Mouse (Mus musculus): ENCODE measurements around the gene Tnfaip1. TPM values are rescaled to one million over a fixed set of nuclear protein-coding genes. Genes with fewer than 3 reads are reported as not detected.

The Tnfaip1 gene
- polyA plus RNA-seq, 1 experiment from 2014 or later, result 52.4 TPM

DNA sequence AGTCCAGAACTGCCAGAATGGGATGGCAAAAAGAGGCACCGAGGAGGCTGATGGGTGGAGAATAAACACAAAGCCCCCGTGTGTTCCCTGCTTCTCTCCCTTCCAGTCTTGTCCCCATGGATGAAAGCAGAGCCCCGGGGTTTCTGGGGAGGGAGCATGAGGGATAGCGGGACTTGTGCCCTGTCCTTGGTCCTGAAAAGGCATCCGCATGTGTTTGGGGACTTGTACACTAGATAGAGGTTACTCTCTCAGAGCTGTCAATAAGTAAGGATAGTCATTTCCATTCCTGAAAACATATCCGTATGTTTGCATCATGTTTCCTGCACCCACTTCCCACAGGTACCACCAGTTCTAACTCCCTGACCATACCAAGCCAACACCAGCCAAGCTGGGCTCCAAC is 40.2 kb downstream of the Tnfaip1 start:
- peak overlapping the region; percentile 73 for H3K4me3 ChIP-seq
- H3K4me1 ChIP-seq (replicated peaks), result peaks cover 41% of the 10 kb centered on the region
- no peaks in the 10 kb centered on the region for H3K9me3 ChIP-seq
- H3K27me3 ChIP-seq, result peaks cover 48% of the 10 kb centered on the region
- no peak for ATAC-seq (ENCODE audit: low FRiP score)
- H3K4me2 ChIP-seq, result peak overlapping the region; percentile 71
- no peaks in the 10 kb centered on the region for H3K36me3 ChIP-seq
- H3K9ac ChIP-seq, result peak overlapping the region; percentile 94
- H3K27ac ChIP-seq, result no peak overlapping the region
- WGBS, result 9% methylated on average over 6 of the region's 6 CpGs

DNA sequence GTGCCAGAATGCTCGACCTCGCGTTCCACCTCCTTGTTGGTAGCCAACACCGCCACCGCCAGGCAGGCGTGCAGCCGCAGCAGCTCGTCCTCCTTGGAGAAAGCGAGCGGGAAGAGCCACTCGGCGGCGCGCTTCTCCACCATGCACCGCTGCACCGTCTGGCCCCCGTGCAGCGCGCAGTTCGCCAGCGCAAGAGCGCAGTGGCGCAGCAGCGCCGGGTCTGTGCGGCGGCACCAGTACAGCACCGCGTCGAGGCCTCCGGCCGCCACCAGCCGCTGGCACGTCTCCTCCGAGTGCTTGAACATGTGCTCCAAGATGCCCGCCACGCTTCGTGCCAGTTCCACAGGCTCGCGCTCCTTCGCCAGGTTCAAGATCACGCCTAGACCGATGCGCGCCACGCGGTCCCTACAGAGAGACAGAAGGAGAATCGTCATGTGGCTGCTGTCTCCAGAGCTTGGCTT is 45.3 kb downstream of the Tnfaip1 start:
- WGBS, result 10% methylated on average over 47 of the region's 48 CpGs
- Histone ChIP-seq H3K27me3 (peaks cover 69% of the 10 kb centered on the region), H3K4me3 (peak overlapping the region; percentile 32), H3K4me2 (peak overlapping the region; percentile 54), H3K27ac (peak overlapping the region; percentile 50), H3K4me1 (replicated peaks) (peaks cover 32% of the 10 kb centered on the region), H3K36me3 (peaks cover 27% of the 10 kb centered on the region), H3K9ac (peak overlapping the region; percentile 62), H3K9me3 (no peaks in the 10 kb centered on the region)
- ATAC-seq (ENCODE audit: low FRiP score), result peak; percentile 81

DNA sequence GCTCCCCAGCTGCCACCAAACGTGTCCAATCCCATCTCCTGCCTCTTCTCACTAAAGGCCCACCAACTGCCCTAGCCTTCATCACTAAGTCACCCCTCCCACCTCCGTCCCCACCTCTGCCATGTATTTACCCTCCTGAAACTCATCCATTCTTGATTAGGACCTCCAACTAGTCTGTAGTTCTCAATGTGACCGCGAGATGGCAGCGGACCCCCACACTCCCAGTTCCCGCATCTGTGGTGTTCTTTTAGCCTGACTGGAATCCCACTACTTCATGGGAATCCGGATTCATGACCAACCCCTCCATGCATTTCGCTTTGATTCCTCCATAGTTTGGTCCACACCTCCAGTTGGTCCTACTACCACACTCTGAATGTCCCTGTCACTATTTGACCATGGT is 48.0 kb downstream of the Tnfaip1 start:
- no peak for ATAC-seq (ENCODE audit: low FRiP score)
- Histone ChIP-seq H3K36me3 (peaks cover 52% of the 10 kb centered on the region), H3K4me3 (no peak overlapping the region), H3K27me3 (peaks cover 55% of the 10 kb centered on the region), H3K27ac (no peak overlapping the region), H3K9ac (no peak overlapping the region), H3K4me1 (replicated peaks) (peaks cover 13% of the 10 kb centered on the region), H3K4me2 (no peak overlapping the region), H3K9me3 (no peaks in the 10 kb centered on the region)
- 6% methylated on average over 8 of the region's 8 CpGs for WGBS

DNA sequence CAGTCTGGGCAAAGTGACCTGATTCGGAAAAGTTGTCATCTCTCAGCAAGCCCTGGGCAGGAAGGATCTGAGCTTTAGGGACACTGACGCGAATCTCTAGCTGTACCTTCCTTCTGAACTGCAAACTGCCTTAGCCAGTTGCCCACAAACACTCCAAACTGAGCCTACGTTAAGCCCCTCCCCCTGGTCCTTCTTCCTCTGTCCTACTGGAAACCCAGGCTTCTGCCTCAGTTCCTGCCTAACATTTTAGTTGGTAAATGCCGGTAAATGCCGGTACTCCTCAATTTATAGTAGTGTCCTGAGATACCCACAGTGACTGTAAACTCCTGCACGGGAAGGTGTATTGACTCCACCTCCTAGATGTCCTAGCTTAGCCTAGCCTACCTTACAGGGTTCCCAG is 52.5 kb downstream of the Tnfaip1 start:
- Histone ChIP-seq H3K9me3 (no peaks in the 10 kb centered on the region), H3K4me3 (no peak overlapping the region), H3K4me1 (replicated peaks) (no peaks in the 10 kb centered on the region), H3K9ac (no peak overlapping the region), H3K27ac (no peak overlapping the region), H3K36me3 (peaks cover 92% of the 10 kb centered on the region), H3K4me2 (no peak overlapping the region), H3K27me3 (peaks cover 19% of the 10 kb centered on the region)
- ATAC-seq (ENCODE audit: low FRiP score), result no peak
- 64% methylated on average over 7 of the region's 7 CpGs for WGBS

DNA sequence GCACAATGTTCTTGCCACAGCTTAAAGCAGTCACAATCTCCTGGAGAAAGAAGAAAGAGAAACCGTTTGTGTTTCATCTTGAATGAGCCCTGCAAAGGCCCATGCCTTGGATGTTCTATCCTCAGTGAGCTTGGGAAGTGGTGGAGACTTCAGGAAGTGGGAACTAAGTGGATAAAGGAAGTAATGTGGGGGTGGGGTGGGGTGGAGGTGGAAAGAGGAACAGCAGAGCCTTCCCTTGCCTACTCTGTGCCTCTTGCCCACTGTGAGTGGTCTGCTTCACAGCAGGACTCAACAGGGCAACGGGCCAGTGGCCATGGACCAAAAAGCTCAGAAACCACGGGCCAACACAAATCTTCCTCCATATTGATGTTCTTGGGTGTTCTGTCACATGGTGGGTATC is 60.8 kb downstream of the Tnfaip1 start:
- no peak overlapping the region for H3K27ac ChIP-seq
- no peaks in the 10 kb centered on the region for H3K4me1 ChIP-seq (replicated peaks)
- WGBS, result 78% methylated on average over 3 of the region's 3 CpGs
- no peaks in the 10 kb centered on the region for H3K27me3 ChIP-seq
- no peak overlapping the region for H3K9ac ChIP-seq
- H3K36me3 ChIP-seq, result peaks cover 68% of the 10 kb centered on the region
- H3K4me3 ChIP-seq, result no peak overlapping the region
- ATAC-seq (ENCODE audit: low FRiP score), result no peak
- no peaks in the 10 kb centered on the region for H3K9me3 ChIP-seq
- no peak overlapping the region for H3K4me2 ChIP-seq

Other genes starting within 250 kb of the Tnfaip1 start
- 0.19 and 0.49 TPM in 2 replicates for gene BC030499, start 245.5 kb downstream of the Tnfaip1 start, polyA plus RNA-seq (2015; fragmentation: Nextera tagmentation; extraction: Ambion mirVana)
- gene Spag5, start 234.8 kb downstream of the Tnfaip1 start, polyA plus RNA-seq (2015; fragmentation: Nextera tagmentation; extraction: Ambion mirVana), result 9.9 and 10.2 TPM in 2 replicates
- gene Aldoc, start 213.4 kb downstream of the Tnfaip1 start, polyA plus RNA-seq (2015; fragmentation: Nextera tagmentation; extraction: Ambion mirVana), result 144 and 175 TPM in 2 replicates
- gene Pigs, start 207.9 kb downstream of the Tnfaip1 start, polyA plus RNA-seq (2015; fragmentation: Nextera tagmentation; extraction: Ambion mirVana), result 75.0 and 78.2 TPM in 2 replicates
- gene Unc119, start 192.8 kb downstream of the Tnfaip1 start, polyA plus RNA-seq (2015; fragmentation: Nextera tagmentation; extraction: Ambion mirVana), result 75.1 and 76.7 TPM in 2 replicates
- not detected in 2 replicates for gene Foxn1, start 149.8 kb downstream of the Tnfaip1 start, polyA plus RNA-seq (2015; fragmentation: Nextera tagmentation; extraction: Ambion mirVana)
- not detected in 2 replicates for gene Slc13a2, start 114.1 kb downstream of the Tnfaip1 start, polyA plus RNA-seq (2015; fragmentation: Nextera tagmentation; extraction: Ambion mirVana)
- gene Slc46a1, start 70.6 kb downstream of the Tnfaip1 start, polyA plus RNA-seq (2015; fragmentation: Nextera tagmentation; extraction: Ambion mirVana), result 22.2 and 22.9 TPM in 2 replicates
- gene Sarm1, start 38.6 kb downstream of the Tnfaip1 start, polyA plus RNA-seq (2015; fragmentation: Nextera tagmentation; extraction: Ambion mirVana), result 45.0 and 47.2 TPM in 2 replicates
- gene Vtn, start 37.2 kb downstream of the Tnfaip1 start, polyA plus RNA-seq (2015; fragmentation: Nextera tagmentation; extraction: Ambion mirVana), result 171 and 184 TPM in 2 replicates
- 0.13 and 0.19 TPM in 2 replicates for gene Sebox, start 32.9 kb downstream of the Tnfaip1 start, polyA plus RNA-seq (2015; fragmentation: Nextera tagmentation; extraction: Ambion mirVana)
- 93.6 and 101 TPM in 2 replicates for gene Tmem199, start 24.2 kb downstream of the Tnfaip1 start, polyA plus RNA-seq (2015; fragmentation: Nextera tagmentation; extraction: Ambion mirVana)
- 185 and 190 TPM in 2 replicates for gene Poldip2, start 24.1 kb downstream of the Tnfaip1 start, polyA plus RNA-seq (2015; fragmentation: Nextera tagmentation; extraction: Ambion mirVana)
- gene Ift20, start within 50 bp of the Tnfaip1 start, polyA plus RNA-seq (2015; fragmentation: Nextera tagmentation; extraction: Ambion mirVana), result 118 and 124 TPM in 2 replicates
- gene Tmem97, start 14.4 kb upstream of the Tnfaip1 start, polyA plus RNA-seq (2015; fragmentation: Nextera tagmentation; extraction: Ambion mirVana), result 28.5 and 30.5 TPM in 2 replicates
- gene Nlk, start 161.0 kb upstream of the Tnfaip1 start, polyA plus RNA-seq (2015; fragmentation: Nextera tagmentation; extraction: Ambion mirVana), result 29.9 and 31.8 TPM in 2 replicates
- gene Ccnq, start 215.4 kb upstream of the Tnfaip1 start, polyA plus RNA-seq (2015; fragmentation: Nextera tagmentation; extraction: Ambion mirVana), result 28.3 and 33.3 TPM in 2 replicates

Data from hindbrain, embryonic 13.5 days (tissue).